Mouse (Mus musculus) spleen, adult 2 months (tissue): Measurements from ENCODE around the gene C4b.
"Not testable (repeated sequence)": the region's sequence is repeated elsewhere in the genome, so short reads cannot be mapped to it uniquely, and the experiment has no call there.

ENCODE experiments used
- CTCF ChIP-seq: fragments of 200-500 bp; IDR thresholded peaks from 2 replicates; pipeline ENCODE4 v1.5.1; 2011; ENCODE audit warnings: mild to moderate bottlenecking, inconsistent platforms; ENCODE audit not compliant: insufficient read depth, insufficient read length, insufficient replicate concordance; ENCODE audit errors: extremely low read depth
- POLR2A ChIP-seq: fragments of 200-500 bp; IDR thresholded peaks from 2 replicates; pipeline ENCODE4 v1.6.1; 2011; ENCODE audit warnings: low read depth, low read length, inconsistent platforms

- not testable (repeated sequence) for TF ChIP-seq CTCF, POLR2A
Observed at GRCm38 (mm10) chr17:34714908-34715445, 28.7 kb downstream of the C4b start.
